8 mouse cellular contexts compared by ENCODE assay signal in genomic region chr13:58214346-58215252, GRCm38 (mm10). TPM values are rescaled to one million over a fixed set of nuclear protein-coding genes. Genes with fewer than 3 reads are reported as not detected.
DNase-seq lines count a peak whose midpoint lies in the region; ATAC-seq and TF ChIP-seq lines count a peak whose summit lies in the region.

No protein-coding gene starts in this region.

- no peaks in the 10 kb centered on the region for H3K36me3 ChIP-seq in forebrain, embryonic 12.5 days (replicated peaks)
- H3K36me3 ChIP-seq in intestine, postnatal 0 days (ENCODE audit: control insufficient read depth, insufficient read depth) = no peaks in the 10 kb centered on the region
- no peaks in the 10 kb centered on the region for H3K36me3 ChIP-seq in testis, adult 2 months (ENCODE audit: control insufficient read depth, insufficient read depth, low read length)

- TF ChIP-seq CTCF in bone marrow, adult 2 months (IDR thresholded peaks at IDR 0.05; ENCODE audit: control insufficient read depth, insufficient read depth, low read length) = no peak
- TF ChIP-seq CTCF in intestine, postnatal 0 days (IDR thresholded peaks at IDR 0.05; ENCODE audit: low read depth) = no peak
- TF ChIP-seq CTCF in testis, adult 2 months (IDR thresholded peaks at IDR 0.05; ENCODE audit: control insufficient read depth, insufficient read depth, insufficient replicate concordance, low read depth, low read length) = no peak

- intact Hi-C loops in left cerebral cortex, postnatal 4 days (cut with DNase I) = no loop called here

- peaks cover 4% of the 10 kb centered on the region for H3K27me3 ChIP-seq in forebrain, embryonic 12.5 days
- no peaks in the 10 kb centered on the region for H3K27me3 ChIP-seq in intestine, postnatal 0 days (replicated peaks; ENCODE audit: control insufficient read depth, insufficient read depth, low read length)
- H3K27me3 ChIP-seq in testis, adult 2 months (ENCODE audit: control insufficient read depth, insufficient read depth, low read length) = no peaks in the 10 kb centered on the region

- peak overlapping the region; percentile 59 for H3K4me3 ChIP-seq in bone marrow, adult 2 months (replicated peaks; ENCODE audit: control insufficient read depth, low read depth, low read length)
- peak overlapping the region; percentile 97 for H3K4me3 ChIP-seq in forebrain, embryonic 12.5 days (replicated peaks)
- H3K4me3 ChIP-seq in intestine, postnatal 0 days (ENCODE audit: low read depth, low read length) = peak overlapping the region; percentile 96
- peak overlapping the region; percentile 96 for H3K4me3 ChIP-seq in testis, adult 2 months (ENCODE audit: control insufficient read depth, low read depth, low read length)

- peak overlapping the region; percentile 20 for H3K27ac ChIP-seq in bone marrow, adult 2 months (ENCODE audit: control insufficient read depth, insufficient read depth, low read depth, low read length, poor library complexity)
- peak overlapping the region; percentile 83 for H3K27ac ChIP-seq in forebrain, embryonic 12.5 days
- peak overlapping the region; percentile 97 for H3K27ac ChIP-seq in intestine, postnatal 0 days (ENCODE audit: low read depth, low read length)
- H3K27ac ChIP-seq in testis, adult 2 months (ENCODE audit: control insufficient read depth, insufficient read depth, low read depth, low read length) = peak overlapping the region; percentile 95

- peak; percentile 72 for ATAC-seq in forebrain, embryonic 12.5 days (ENCODE audit: low FRiP score)
- ATAC-seq in intestine, postnatal 0 days = peak; percentile 79
- ATAC-seq in megakaryocyte progenitor cell, adult 5-6 weeks (replicated peaks; ENCODE audit: poor library complexity) = 0 out of 2 replicates have a peak, but pooled peaks have one; percentile 7

- H3K9ac ChIP-seq in forebrain, embryonic 12.5 days = peak overlapping the region; percentile 99
- H3K9ac ChIP-seq in intestine, postnatal 0 days (ENCODE audit: low read depth, low read length) = peak overlapping the region; percentile 97

- peak; percentile 4 for DNase-seq in left cerebral cortex, postnatal 4 days
- DNase-seq in left cerebral cortex, adult 11 months (ENCODE audit: low spot score) = no peak
- DNase-seq in frontal cortex, postnatal 25 days (ENCODE audit: low spot score in 2 of 2) = no peak

- no peaks in the 10 kb centered on the region for H3K9me3 ChIP-seq in forebrain, embryonic 12.5 days
- H3K9me3 ChIP-seq in intestine, postnatal 0 days (ENCODE audit: control insufficient read depth) = no peaks in the 10 kb centered on the region

- peaks cover 2% of the 10 kb centered on the region; the same call in 1 of the 2 replicates for H3K4me1 ChIP-seq in bone marrow, adult 2 months (ENCODE audit: control insufficient read depth, insufficient read depth, low read length)
- H3K4me1 ChIP-seq in forebrain, embryonic 12.5 days = peaks cover 36% of the 10 kb centered on the region
- no peaks in the 10 kb centered on the region for H3K4me1 ChIP-seq in intestine, postnatal 0 days (replicated peaks; ENCODE audit: control insufficient read depth, insufficient read depth, low read length)
- no peaks in the 10 kb centered on the region; the same call in 1 of the 2 replicates for H3K4me1 ChIP-seq in testis, adult 2 months (ENCODE audit: control insufficient read depth, insufficient read depth, low read length)

- TF ChIP-seq POLR2A in bone marrow, adult 2 months (IDR thresholded peaks at IDR 0.05; ENCODE audit: borderline replicate concordance, control insufficient read depth, low read depth, low read length) = no peak
- TF ChIP-seq POLR2A in testis, adult 2 months (IDR thresholded peaks at IDR 0.05; ENCODE audit: control insufficient read depth, low read depth, low read length) = no peak

- WGBS in bone marrow, adult 2 months = 4% methylated on average over 49 of the region's 49 CpGs
- WGBS in forebrain, embryonic 12.5 days = 2% methylated on average over 48 of the region's 49 CpGs
- WGBS in intestine, postnatal 0 days = 2% methylated on average over 46 of the region's 49 CpGs

- peak overlapping the region; percentile 80 for H3K4me2 ChIP-seq in forebrain, embryonic 12.5 days
- H3K4me2 ChIP-seq in intestine, postnatal 0 days (replicated peaks; ENCODE audit: low read depth) = peak overlapping the region; percentile 69

RNA-seq across cellular contexts. Expression of gene Ubqln1, which starts 0.9 kb away (rescaled TPM):
- total RNA-seq in left cerebral cortex, postnatal 4 days (2021) = 100 to 1,000 TPM; 129 to 133 TPM
- 20.9 and 31.6 TPM in 2 replicates for polyA plus RNA-seq in bone marrow, adult 2 months (2011; ENCODE audit: insufficient read depth, insufficient read length, low replicate concordance, missing spikeins)
- 162 and 172 TPM in 2 replicates for polyA plus RNA-seq in forebrain, embryonic 12.5 days (2016; fragmentation: Nextera tagmentation; extraction: Ambion mirVana)
- polyA plus RNA-seq in intestine, postnatal 0 days (2015; fragmentation: Nextera tagmentation; extraction: Ambion mirVana) = 59.5 and 61.3 TPM in 2 replicates
- total RNA-seq in megakaryocyte progenitor cell, adult 5-6 weeks (2015) = 52.2 and 57.6 TPM in 2 replicates
- total RNA-seq in megakaryocyte progenitor cell, adult 5-6 weeks (2017) = 53.0 and 64.7 TPM in 2 replicates
- 95.2 and 117 TPM in 2 replicates for polyA plus RNA-seq in testis, adult 2 months (2012; rRNA removed)

RNA-seq across cellular contexts. Expression of gene Idnk, which starts 57.1 kb away (rescaled TPM):
- 10 to 100 TPM; 23.1 to 25.5 TPM for total RNA-seq in left cerebral cortex, postnatal 4 days (2021)
- 42.7 and 86.0 TPM in 2 replicates for polyA plus RNA-seq in bone marrow, adult 2 months (2011; ENCODE audit: insufficient read depth, insufficient read length, low replicate concordance, missing spikeins)
- 54.7 and 59.5 TPM in 2 replicates for polyA plus RNA-seq in forebrain, embryonic 12.5 days (2016; fragmentation: Nextera tagmentation; extraction: Ambion mirVana)
- polyA plus RNA-seq in intestine, postnatal 0 days (2015; fragmentation: Nextera tagmentation; extraction: Ambion mirVana) = 79.0 and 88.7 TPM in 2 replicates
- 46.2 and 52.9 TPM in 2 replicates for total RNA-seq in megakaryocyte progenitor cell, adult 5-6 weeks (2015)
- 36.8 and 44.9 TPM in 2 replicates for total RNA-seq in megakaryocyte progenitor cell, adult 5-6 weeks (2017)
- polyA plus RNA-seq in testis, adult 2 months (2012; rRNA removed) = 6.0 and 6.7 TPM in 2 replicates

Comparison
In these comparisons a context has a peak if more than half of its experiments do, and no peak if none do; other contexts are left out.
1. H3K27ac ChIP-seq: peak in every context shown above with its lines; median percentile 97 in intestine, postnatal 0 days; 95 in testis, adult 2 months; 83 in forebrain, embryonic 12.5 days; 20 in bone marrow, adult 2 months.
2. ATAC-seq: peak in every context shown above with its lines; median percentile 79 in intestine, postnatal 0 days; 72 in forebrain, embryonic 12.5 days; 7 in megakaryocyte progenitor cell, adult 5-6 weeks.